Mouse (Mus musculus): ENCODE measurements around the gene Tlx2. TPM values are rescaled to one million over a fixed set of nuclear protein-coding genes. Genes with fewer than 3 reads are reported as not detected.
A peak's percentile ranks its signal among the peaks of the same experiment; 100 is the strongest.

Gene Tlx2
- polyA plus RNA-seq, 1 experiment = 0.36 TPM

DNA sequence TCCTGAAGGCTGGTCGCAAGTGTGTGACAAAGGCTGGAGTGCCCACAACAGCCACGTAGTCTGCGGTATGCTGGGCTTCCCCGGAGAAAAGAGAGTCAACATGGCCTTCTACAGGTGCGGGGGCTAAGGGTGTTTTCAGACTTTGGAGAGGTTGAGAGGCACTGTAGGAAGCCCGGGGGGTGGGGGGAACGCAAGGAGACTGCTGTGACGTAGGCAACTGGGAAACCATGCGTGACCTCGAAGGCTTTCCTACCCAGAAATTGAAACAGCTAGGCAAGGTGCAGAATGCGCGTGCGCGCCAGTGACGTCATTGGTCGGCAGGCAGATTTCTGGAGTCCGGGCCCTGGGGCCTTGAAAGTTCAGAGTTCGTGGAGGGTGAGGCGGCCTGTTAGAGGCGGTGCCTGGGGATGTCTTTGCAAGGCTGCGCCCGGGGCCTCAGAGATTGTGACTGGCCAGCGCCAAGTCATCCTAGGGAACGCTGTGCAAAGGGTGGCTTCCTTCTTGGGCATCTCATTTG, 31.5 kb downstream of the Tlx2 start:
- peaks cover 2% of the 10 kb centered on the region; the same call in 1 of the 2 replicates for H3K4me1 ChIP-seq (ENCODE audit: control insufficient read depth, insufficient read depth, low read length)
- H3K36me3 ChIP-seq (ENCODE audit: control insufficient read depth, insufficient read depth, low read length) = no peaks in the 10 kb centered on the region
- TF ChIP-seq CTCF (conservative IDR thresholded peaks at IDR 0.05; ENCODE audit: insufficient read depth, insufficient read length, low read depth, low read length) (no peak), POLR2A (IDR thresholded peaks at IDR 0.05; ENCODE audit: low read depth, low read length) (no peak)
- WGBS = 15% methylated on average over 24 of the region's 24 CpGs
- DNase-seq = peak; percentile 97
- no peaks in the 10 kb centered on the region for H3K27me3 ChIP-seq (replicated peaks; ENCODE audit: control insufficient read depth, insufficient read depth, low read length)
- H3K27ac ChIP-seq (ENCODE audit: insufficient read depth, low read depth, low read length) = no peak overlapping the region
- H3K4me3 ChIP-seq (ENCODE audit: insufficient read depth, low read depth, low read length) = peak overlapping the region; percentile 24; the same call in 1 of the 2 replicates

DNA sequence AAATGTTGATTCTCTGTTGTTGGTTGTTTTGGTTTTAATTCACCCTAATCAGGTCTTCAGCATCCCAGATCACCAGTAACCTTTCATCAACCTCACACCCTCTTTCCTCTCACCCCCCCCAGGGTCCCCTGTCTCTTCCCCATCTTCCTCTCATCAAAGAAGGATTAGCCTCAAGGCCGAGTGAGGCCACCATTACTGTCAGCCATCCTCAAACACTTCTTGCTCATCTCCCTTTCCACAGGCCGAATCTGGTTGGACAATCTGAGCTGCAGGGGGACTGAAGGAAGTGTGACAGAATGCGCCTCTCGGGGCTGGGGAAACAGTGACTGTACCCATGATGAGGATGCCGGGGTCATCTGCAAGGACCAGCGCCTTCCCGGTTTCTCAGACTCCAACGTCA, 32.9 kb downstream of the Tlx2 start:
- no peak overlapping the region for H3K27ac ChIP-seq (ENCODE audit: insufficient read depth, low read depth, low read length)
- H3K36me3 ChIP-seq (ENCODE audit: control insufficient read depth, insufficient read depth, low read length) = no peaks in the 10 kb centered on the region
- DNase-seq = no peak
- 88% methylated on average over 8 of the region's 8 CpGs for WGBS
- peaks cover 2% of the 10 kb centered on the region; the same call in 1 of the 2 replicates for H3K4me1 ChIP-seq (ENCODE audit: control insufficient read depth, insufficient read depth, low read length)
- H3K27me3 ChIP-seq (replicated peaks; ENCODE audit: control insufficient read depth, insufficient read depth, low read length) = no peaks in the 10 kb centered on the region
- H3K4me3 ChIP-seq (ENCODE audit: insufficient read depth, low read depth, low read length) = no peak overlapping the region
- TF ChIP-seq POLR2A (IDR thresholded peaks at IDR 0.05; ENCODE audit: low read depth, low read length) (no peak), CTCF (conservative IDR thresholded peaks at IDR 0.05; ENCODE audit: insufficient read depth, insufficient read length, low read depth, low read length) (no peak)

GRCm38 (mm10) chr6:83034463-83035055, 35.5 kb downstream of the Tlx2 start:
- Histone ChIP-seq H3K4me1 (ENCODE audit: control insufficient read depth, insufficient read depth, low read length) (peaks cover 2% of the 10 kb centered on the region; the same call in 1 of the 2 replicates), H3K27ac (ENCODE audit: insufficient read depth, low read depth, low read length) (no peak overlapping the region), H3K36me3 (ENCODE audit: control insufficient read depth, insufficient read depth, low read length) (no peaks in the 10 kb centered on the region), H3K4me3 (ENCODE audit: insufficient read depth, low read depth, low read length) (peak overlapping the region; percentile 66), H3K27me3 (replicated peaks; ENCODE audit: control insufficient read depth, insufficient read depth, low read length) (no peaks in the 10 kb centered on the region)
- DNase-seq = no peak
- TF ChIP-seq POLR2A (IDR thresholded peaks at IDR 0.05; ENCODE audit: low read depth, low read length) (no peak), CTCF (conservative IDR thresholded peaks at IDR 0.05; ENCODE audit: insufficient read depth, insufficient read length, low read depth, low read length) (no peak)
- 48% methylated on average over 5 of the region's 5 CpGs for WGBS

- no peaks in the 10 kb centered on the region for H3K36me3 ChIP-seq (ENCODE audit: control insufficient read depth, insufficient read depth, low read length)
- WGBS = 1% methylated on average over 51 of the region's 51 CpGs
- TF ChIP-seq CTCF (conservative IDR thresholded peaks at IDR 0.05; ENCODE audit: insufficient read depth, insufficient read length, low read depth, low read length) = no peak
- TF ChIP-seq POLR2A (IDR thresholded peaks at IDR 0.05; ENCODE audit: low read depth, low read length) = no peak
- peak; percentile 71 for DNase-seq
- peaks cover 2% of the 10 kb centered on the region; the same call in 1 of the 2 replicates for H3K4me1 ChIP-seq (ENCODE audit: control insufficient read depth, insufficient read depth, low read length)
- no peaks in the 10 kb centered on the region for H3K27me3 ChIP-seq (replicated peaks; ENCODE audit: control insufficient read depth, insufficient read depth, low read length)
- H3K27ac ChIP-seq (ENCODE audit: insufficient read depth, low read depth, low read length) = peak within 1 kb of the TSS; percentile 68
- H3K4me3 ChIP-seq (ENCODE audit: insufficient read depth, low read depth, low read length) = peak within 1 kb of the TSS; percentile 66
Measured at GRCm38 (mm10) chr6:83033249-83034185, 36.6 kb downstream of the Tlx2 start, which contains the start of the genes Dok1 and Loxl3. TSS of gene Dok1 (minus strand) at chr6:83033471. TSS of gene Loxl3 (plus strand) at chr6:83034173.

DNA sequence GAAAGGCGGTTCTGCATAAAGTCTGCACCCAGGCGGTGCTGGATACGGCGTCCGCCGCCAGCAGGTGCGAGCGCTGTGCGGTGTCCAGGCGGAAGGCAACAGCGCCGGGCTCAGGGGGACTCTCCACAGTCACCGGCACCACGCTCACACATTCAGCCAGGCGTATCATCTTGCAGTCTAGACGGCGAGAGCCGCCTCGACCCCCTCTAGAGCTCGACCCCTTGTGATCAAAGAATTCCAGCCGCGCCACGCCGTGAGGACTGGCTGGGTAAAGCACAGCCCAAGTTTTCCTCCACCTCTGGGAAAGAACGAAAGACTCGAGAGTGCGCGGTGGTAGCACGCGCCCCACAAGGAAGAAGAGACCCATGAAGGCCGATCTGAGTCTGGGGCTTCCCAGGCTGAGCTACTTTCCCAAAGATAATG, 37.3 kb downstream of the Tlx2 start:
- DNase-seq = peak; percentile 29
- TF ChIP-seq CTCF (conservative IDR thresholded peaks at IDR 0.05; ENCODE audit: insufficient read depth, insufficient read length, low read depth, low read length) (no peak), POLR2A (IDR thresholded peaks at IDR 0.05; ENCODE audit: low read depth, low read length) (no peak)
- Histone ChIP-seq H3K4me3 (ENCODE audit: insufficient read depth, low read depth, low read length) (peak overlapping the region; percentile 66), H3K27ac (ENCODE audit: insufficient read depth, low read depth, low read length) (no peak overlapping the region), H3K36me3 (ENCODE audit: control insufficient read depth, insufficient read depth, low read length) (no peaks in the 10 kb centered on the region), H3K27me3 (replicated peaks; ENCODE audit: control insufficient read depth, insufficient read depth, low read length) (no peaks in the 10 kb centered on the region), H3K4me1 (ENCODE audit: control insufficient read depth, insufficient read depth, low read length) (no peaks in the 10 kb centered on the region)
- under 1% methylated on average over 31 of the region's 31 CpGs for WGBS

DNA sequence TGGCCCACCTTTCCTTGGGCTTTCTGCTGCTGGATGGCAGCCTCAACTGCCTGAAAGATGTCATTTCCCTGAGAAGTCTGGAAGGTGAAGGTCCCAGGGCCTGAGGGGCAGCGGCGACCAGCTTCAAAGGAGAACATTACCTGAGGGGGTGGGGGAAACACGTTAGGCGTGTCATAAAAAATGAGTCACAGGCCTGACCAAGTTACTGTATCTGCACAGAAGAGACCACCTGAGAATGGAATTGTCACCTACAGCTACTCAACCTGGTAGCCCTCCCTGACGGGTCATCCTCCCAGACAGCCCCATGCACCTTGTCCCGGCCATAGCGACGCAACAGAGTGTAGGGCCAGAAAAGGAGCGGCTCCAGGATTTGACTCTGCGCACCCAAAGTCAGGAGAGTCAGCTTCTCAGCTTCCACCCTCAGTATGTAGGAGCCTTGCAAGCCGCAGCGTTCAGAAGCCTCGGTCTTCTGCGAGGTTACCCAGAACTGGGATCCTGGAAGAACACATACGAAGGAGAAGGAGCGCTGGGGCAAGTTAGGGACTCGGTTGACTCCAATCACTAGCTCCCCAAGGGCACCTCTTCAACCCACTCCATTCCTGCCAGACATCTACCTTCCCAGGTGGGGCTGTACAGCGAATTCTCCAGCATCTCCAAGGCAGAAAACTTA, 38.0 kb downstream of the Tlx2 start:
- H3K4me3 ChIP-seq (ENCODE audit: insufficient read depth, low read depth, low read length) = no peak overlapping the region
- WGBS = 75% methylated on average over 18 of the region's 18 CpGs
- TF ChIP-seq CTCF (conservative IDR thresholded peaks at IDR 0.05; ENCODE audit: insufficient read depth, insufficient read length, low read depth, low read length) (no peak), POLR2A (IDR thresholded peaks at IDR 0.05; ENCODE audit: low read depth, low read length) (no peak)

More for the DNA sequence above, 38.0 kb downstream of the Tlx2 start:
- Histone ChIP-seq H3K36me3 (ENCODE audit: control insufficient read depth, insufficient read depth, low read length) (no peaks in the 10 kb centered on the region), H3K4me1 (ENCODE audit: control insufficient read depth, insufficient read depth, low read length) (no peaks in the 10 kb centered on the region), H3K27ac (ENCODE audit: insufficient read depth, low read depth, low read length) (no peak overlapping the region), H3K27me3 (replicated peaks; ENCODE audit: control insufficient read depth, insufficient read depth, low read length) (no peaks in the 10 kb centered on the region)
- DNase-seq = no peak
